Mouse (Mus musculus): ENCODE results near the gene Prss57. TPM values are rescaled to one million over a fixed set of nuclear protein-coding genes. Genes with fewer than 3 reads are reported as not detected.

Gene Prss57
- polyA plus RNA-seq, 1 experiment: 0.29 TPM

DNA sequence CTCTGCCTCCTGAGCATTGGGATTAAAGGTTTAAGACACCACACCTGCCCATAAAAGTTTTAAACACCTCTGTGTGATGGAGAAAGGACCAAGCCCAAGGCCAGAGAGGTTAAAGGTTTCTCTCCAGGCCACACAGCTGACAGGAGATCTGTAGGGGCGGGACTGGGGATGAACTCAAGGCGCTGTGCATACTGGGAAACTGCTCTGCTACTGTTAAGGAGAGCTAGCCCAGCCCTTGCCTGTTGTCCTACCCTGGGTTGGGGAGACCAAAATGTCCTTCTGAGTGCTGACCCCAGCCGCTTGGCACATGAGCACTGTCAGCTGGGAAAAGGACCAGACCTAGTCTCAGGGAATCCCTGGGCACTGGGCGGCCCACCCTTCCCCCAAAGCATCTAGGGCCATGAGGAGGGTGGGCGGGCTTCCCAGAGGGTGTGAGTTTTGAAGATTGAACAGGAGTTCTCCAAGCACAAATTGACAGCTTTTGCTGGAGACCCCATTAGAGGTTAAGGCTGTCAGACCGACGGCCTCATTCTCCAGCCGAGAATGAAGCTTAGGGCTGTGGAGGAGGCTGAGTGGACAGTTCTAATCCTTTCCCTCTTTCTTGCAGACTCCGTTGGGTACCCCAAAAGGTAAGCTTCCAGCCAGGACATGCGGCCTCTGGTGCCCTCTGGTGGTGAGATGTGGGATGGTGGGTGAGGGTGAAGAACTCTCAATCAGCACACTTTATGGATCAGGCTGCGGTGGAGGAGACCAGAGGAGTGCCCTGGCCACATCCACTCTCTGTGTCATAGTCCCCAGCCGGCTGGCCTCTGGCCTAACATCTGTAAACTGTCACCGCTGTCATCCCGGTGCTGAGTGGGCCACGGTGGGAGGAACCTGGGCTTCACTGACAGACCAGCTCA is 21.2 kb upstream of the Prss57 start:
- no peak for DNase-seq (ENCODE audit: low read depth, low spot score)
- WGBS: 27% methylated on average over 15 of the region's 15 CpGs

GRCm38 (mm10) chr10:79808728-79809127 is 18.0 kb upstream of the Prss57 start:
- no peak for DNase-seq (ENCODE audit: low read depth, low spot score)
- WGBS: 79% methylated on average over 11 of the region's 11 CpGs

DNA sequence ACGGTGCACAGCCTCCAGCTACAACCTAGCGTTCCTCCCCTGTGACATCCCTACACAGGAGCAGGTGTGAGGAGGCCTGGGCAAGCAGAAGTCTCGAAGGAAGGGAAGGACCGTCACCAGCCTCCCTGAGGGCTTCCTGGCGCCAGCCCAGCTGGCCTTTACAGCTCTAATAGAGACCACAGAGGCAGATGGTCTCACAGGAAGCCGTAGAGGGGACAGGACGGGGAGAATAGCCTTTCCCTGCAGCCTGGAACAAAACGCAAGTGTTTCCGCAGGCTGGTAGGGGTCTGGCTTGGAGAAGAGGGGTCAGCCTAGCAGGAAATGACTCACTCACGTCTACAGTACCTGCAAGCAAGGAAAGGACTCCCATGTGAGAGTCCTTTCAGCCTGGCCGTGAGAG is 17.1 kb upstream of the Prss57 start:
- 74% methylated on average over 11 of the region's 11 CpGs for WGBS

GRCm38 (mm10) chr10:79806972-79807371 is 16.2 kb upstream of the Prss57 start:
- 56% methylated on average over 10 of the region's 10 CpGs for WGBS
- DNase-seq (ENCODE audit: low read depth, low spot score): no peak

More for the DNA sequence above, 17.1 kb upstream of the Prss57 start:
- DNase-seq (ENCODE audit: low read depth, low spot score): no peak

DNA sequence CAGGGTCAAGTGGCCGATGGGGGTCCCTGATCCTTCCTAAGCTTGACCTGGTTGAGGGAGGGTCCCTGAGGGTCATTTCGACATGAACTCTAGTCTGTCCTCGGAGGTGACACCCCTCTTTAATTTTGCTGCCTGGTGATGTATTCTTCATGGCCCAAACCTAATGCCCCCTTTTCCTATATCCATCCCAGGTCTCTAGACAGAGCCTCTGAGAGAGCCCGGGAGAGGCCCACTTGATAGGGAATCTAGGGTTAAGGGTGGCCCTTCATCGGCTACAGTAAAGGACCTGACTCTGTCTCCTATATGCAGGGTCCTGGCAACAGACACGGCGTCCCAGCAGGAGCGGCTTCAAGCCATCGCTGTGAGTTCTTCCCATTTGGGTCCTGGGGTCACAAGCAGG is 15.6 kb upstream of the Prss57 start:
- WGBS: 87% methylated on average over 9 of the region's 9 CpGs
- no peak for DNase-seq (ENCODE audit: low read depth, low spot score)

DNA sequence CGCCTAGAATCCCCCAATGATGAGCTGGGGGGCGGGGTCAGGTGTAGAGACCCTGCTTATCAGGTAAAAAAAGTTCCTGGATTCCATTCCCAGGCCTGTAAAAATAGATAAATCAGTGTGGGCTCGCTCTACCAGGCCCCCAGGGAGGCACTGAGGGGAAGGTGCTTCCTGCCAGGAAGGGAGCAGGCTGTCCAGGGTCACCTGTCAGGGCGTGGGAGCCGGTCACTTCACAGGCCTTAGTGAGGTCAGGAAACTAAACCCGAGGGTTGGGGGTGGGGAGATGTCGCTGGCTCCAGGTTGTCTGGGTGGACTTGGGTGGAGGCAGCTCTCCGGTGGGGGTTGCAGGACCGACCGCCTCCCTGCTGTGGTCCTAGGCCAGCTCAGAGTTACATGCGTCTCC is 14.9 kb upstream of the Prss57 start:
- DNase-seq (ENCODE audit: low read depth, low spot score): no peak
- WGBS: 55% methylated on average over 11 of the region's 11 CpGs

DNA sequence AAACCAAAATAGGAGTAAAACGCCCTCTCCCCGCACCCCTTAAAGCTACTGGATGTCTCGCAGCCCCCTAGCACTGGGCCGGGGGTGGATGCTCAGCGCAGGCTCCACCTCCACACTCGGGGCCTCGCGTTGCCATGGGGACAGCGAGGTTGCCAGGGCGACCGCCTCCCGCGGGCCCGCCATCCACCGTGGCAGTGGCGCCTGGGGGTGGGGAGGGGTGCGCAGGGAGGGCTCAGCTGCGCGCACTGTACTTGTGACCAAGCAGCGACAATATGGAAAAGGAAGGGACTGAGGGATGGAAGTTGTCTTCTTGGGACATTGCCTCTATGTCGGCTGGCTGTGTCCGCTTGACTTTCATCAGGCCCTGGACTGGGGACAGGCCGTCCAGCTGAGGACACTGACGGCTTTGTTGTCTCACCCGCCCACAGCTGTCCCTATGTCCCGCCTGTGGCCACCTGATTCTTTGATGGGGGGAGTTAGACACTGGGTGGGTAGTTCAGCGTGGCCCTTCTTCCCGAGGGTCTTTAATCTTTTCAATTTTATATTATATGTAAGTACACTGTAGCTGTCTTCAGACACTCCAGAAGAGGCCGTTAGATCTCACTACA is 13.1 kb upstream of the Prss57 start:
- no peak for DNase-seq (ENCODE audit: low read depth, low spot score)

DNA sequence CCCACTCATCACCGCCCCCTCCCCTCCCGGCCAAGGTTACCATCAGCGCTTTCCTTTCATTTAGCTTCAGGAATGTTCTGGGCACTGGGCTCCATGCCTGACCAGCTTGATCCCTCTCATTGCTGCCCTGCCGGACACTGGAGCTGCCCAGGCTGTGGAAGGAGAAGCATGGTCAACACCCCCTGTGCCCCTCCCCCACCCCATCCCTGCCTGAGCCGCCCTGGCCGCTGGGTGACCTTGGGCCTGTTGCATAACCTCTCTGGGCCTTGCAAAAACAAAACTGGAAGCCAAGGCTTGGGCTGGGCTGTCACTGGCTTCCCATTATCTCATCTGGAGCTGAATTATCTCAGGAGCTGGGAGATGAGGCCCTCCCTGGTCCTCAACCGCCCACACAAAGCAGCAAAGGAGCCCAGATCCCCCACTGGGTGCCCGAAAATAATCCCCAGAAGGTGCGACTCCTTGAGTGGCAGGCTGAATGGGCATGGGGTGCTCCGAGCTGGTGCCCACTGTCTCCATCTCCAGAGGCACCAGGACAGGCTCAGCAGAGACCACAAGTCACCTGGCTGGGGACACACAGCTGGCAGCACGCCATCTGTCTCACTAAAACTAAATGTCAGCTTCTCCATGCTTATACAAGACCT is 11.7 kb upstream of the Prss57 start:
- no peak for DNase-seq (ENCODE audit: low read depth, low spot score)
- 52% methylated on average over 11 of the region's 11 CpGs for WGBS

More for the DNA sequence above, 13.1 kb upstream of the Prss57 start:
- 51% methylated on average over 29 of the region's 29 CpGs for WGBS

GRCm38 (mm10) chr10:79801837-79802236 is 11.1 kb upstream of the Prss57 start:
- 54% methylated on average over 3 of the region's 3 CpGs for WGBS
- DNase-seq (ENCODE audit: low read depth, low spot score): no peak

- WGBS: 77% methylated on average over 11 of the region's 11 CpGs
- DNase-seq (ENCODE audit: low read depth, low spot score): no peak
Observed at GRCm38 (mm10) chr10:79800508-79800907, 9.7 kb upstream of the Prss57 start.

DNA sequence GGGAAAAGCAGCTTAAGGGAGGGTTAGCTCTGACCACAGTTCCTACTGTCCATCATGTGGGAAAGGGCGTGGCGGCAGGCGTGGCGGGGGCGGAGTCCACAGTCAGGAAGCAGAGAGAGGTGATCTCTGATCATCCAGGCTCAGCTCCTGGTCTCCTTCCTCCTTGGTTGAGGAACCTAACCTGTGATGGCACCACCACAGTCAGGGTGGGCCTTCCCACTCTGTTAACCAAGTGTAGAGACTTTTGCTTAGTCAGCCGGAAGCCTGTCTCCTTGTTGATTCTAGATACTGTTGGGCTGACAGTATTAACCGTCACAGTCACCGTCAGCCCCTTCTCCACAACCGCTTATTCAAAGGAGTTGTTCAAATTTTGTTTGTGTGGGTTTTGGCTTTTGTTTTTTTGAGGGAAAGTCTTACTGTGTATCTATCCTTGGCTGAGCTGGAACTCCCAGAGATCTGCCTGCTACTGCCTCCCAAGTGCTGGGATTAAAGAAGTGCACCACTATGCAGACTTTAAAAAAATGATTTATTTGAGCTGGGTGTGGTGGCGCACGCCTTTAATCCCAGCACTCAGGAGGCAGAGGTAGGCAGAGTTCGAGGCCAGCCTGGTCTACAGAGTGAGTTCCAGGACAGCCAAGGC is 7.6 kb upstream of the Prss57 start:
- WGBS: 80% methylated on average over 12 of the region's 12 CpGs
- DNase-seq (ENCODE audit: low read depth, low spot score): no peak

- DNase-seq (ENCODE audit: low read depth, low spot score): no peak
- 24% methylated on average over 15 of the region's 15 CpGs for WGBS
Observed at GRCm38 (mm10) chr10:79797326-79797725, 6.6 kb upstream of the Prss57 start.

DNA sequence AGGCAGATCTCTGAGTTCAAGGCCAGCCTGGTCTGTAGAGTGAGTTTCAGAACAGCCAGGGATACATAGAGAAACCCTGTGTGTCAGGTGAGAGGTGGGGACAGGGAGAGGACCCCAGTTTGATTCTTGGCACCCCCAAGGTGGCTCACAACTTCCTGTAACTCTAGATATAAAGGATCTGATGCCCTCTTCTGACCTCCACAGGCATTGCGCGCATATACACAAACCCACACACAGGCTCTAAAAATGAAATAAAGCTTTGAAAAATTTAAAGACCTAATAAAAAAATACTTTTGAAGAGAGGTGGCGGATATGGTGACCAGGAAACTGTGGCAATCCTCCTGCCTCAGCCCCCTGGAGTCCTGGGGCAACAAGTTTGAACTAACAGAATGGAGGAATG is 5.1 kb upstream of the Prss57 start:
- 92% methylated on average over 3 of the region's 3 CpGs for WGBS
- DNase-seq (ENCODE audit: low read depth, low spot score): no peak

- no peak for DNase-seq (ENCODE audit: low read depth, low spot score)
Observed at GRCm38 (mm10) chr10:79794491-79794931, 3.8 kb upstream of the Prss57 start.

GRCm38 (mm10) chr10:79793738-79794490 is 3.2 kb upstream of the Prss57 start:
- DNase-seq (ENCODE audit: low read depth, low spot score): no peak
- WGBS: 14% methylated on average over 38 of the region's 38 CpGs

More at GRCm38 (mm10) chr10:79794491-79794931, 3.8 kb upstream of the Prss57 start:
- 9% methylated on average over 10 of the region's 10 CpGs for WGBS

DNA sequence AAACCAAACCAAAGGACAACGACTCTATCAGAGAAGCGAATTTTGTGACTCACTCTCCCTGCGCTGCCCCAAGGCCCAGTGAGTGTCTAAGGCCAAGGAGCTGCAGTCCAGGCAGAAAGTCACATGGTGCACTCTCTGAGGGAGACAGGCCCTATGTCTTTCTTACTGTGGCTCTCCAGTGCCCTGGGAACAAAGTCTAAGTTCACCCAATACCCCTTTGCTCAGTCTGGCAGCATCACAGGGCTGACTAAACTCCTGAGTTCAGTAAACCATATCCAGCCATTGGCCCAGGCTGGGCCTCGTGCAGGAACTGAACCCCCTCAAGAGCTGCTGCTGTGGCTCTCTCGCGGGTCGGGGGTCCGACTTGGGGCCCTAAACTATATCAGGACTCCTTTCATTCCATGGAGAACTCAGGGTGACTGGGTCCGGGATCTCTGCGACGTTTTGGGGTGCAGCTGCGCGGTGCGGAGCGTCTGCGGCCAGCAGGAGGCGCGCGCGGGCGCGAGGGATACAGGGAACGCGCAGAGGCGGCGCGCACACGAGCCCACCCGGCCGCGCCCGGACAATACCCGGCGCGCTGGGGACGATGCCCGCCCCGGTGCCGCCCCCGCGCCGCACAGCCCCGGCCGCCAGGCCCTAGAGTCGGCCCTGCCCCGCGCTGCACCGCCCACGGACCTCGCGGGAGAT is 2.4 kb upstream of the Prss57 start, which contains the start of gene Palm:
TSS of gene Palm (plus strand) at position 522 of the 687 bp plus-strand sequence.
- 6% methylated on average over 51 of the region's 51 CpGs for WGBS
- no peak for DNase-seq (ENCODE audit: low read depth, low spot score)

GRCm38 (mm10) chr10:79792339-79793040 is 1.7 kb upstream of the Prss57 start:
- WGBS: 88% methylated on average over 5 of the region's 5 CpGs
- DNase-seq (ENCODE audit: low read depth, low spot score): no peak

GRCm38 (mm10) chr10:79789581-79789980 is 1.2 kb downstream of the Prss57 start:
- DNase-seq (ENCODE audit: low read depth, low spot score): no peak
- WGBS: 51% methylated on average over 2 of the region's 2 CpGs

Data from large intestine, adult 2 months (tissue).